Mouse (Mus musculus) heart, embryonic 13.5 days (tissue): Measurements from ENCODE around the gene Psen1. TPM values are rescaled to one million over a fixed set of nuclear protein-coding genes. Genes with fewer than 3 reads are reported as not detected.

Experiments
- ATAC-seq: fragments of 200-750 bp; cut with Nextera tagmentation; 2 replicates; pipeline ENCODE4 v1.8.0; 2017; ENCODE audit warnings: moderate TSS enrichment; ENCODE audit not compliant: insufficient number of reproducible peaks, low FRiP score, low TSS enrichment; ENCODE audit errors: extremely low read depth
- H3K27ac ChIP-seq: fragments of 300-500 bp; sonication (generic); replicated peaks from 2 replicates; pipeline ENCODE4 v1.5.1; 2015; ENCODE audit warnings: moderate library complexity, mild to moderate bottlenecking, inconsistent platforms
- H3K27me3 ChIP-seq: fragments of 300-500 bp; sonication (generic); replicated peaks from 2 replicates; pipeline ENCODE4 v1.6.1; 2015; ENCODE audit warnings: mild to moderate bottlenecking, inconsistent platforms
- H3K36me3 ChIP-seq: fragments of 300-500 bp; sonication (generic); 2 replicates; pipeline ENCODE4 v1.6.1; 2015; ENCODE audit warnings: mild to moderate bottlenecking, inconsistent platforms
- H3K4me1 ChIP-seq: fragments of 300-500 bp; sonication (generic); 2 replicates; pipeline ENCODE4 v1.6.1; 2015; ENCODE audit warnings: inconsistent platforms
- H3K4me2 ChIP-seq: fragments of 300-500 bp; sonication (generic); 2 replicates; pipeline ENCODE4 v1.6.1; 2015; ENCODE audit warnings: inconsistent platforms, mild to moderate bottlenecking, moderate library complexity
- H3K4me3 ChIP-seq: fragments of 300-500 bp; sonication (generic); 2 replicates; pipeline ENCODE4 v1.5.1; 2015; ENCODE audit warnings: moderate library complexity, mild to moderate bottlenecking, inconsistent platforms
- H3K9ac ChIP-seq: fragments of 300-500 bp; sonication (generic); 2 replicates; pipeline ENCODE4 v1.6.1; 2015; ENCODE audit warnings: inconsistent platforms, mild to moderate bottlenecking, moderate library complexity
- H3K9me3 ChIP-seq: fragments of 300-500 bp; sonication (generic); 2 replicates; pipeline ENCODE4 v1.6.1; 2016; ENCODE audit warnings: inconsistent platforms
- WGBS: fragments of 180-500 bp; shearing (Covaris S2); methylation state at CpG from one replicate; pipeline ENCODE4 v1.1.7; 2015; ENCODE audit warnings: mixed read lengths; 5-methylcytosine and 5-hydroxymethylcytosine counted together
- polyA plus RNA-seq: library from polyadenylated mRNA; unstranded; fragments of >200 nt; fragmentation: Nextera tagmentation; extraction: Ambion mirVana; gene quantifications from 2 replicates; pipeline ENCODE4 v1.2.1, GENCODE M21; 2015

The Psen1 gene
- polyA plus RNA-seq, 1 experiment from 2014 or later, result 42.5 TPM

GRCm38 (mm10) chr12:83781204-83781603 is 93.3 kb downstream of the Psen1 start:
- H3K27me3 ChIP-seq, result no peaks in the 10 kb centered on the region
- WGBS, result 67% methylated on average over 7 of the region's 7 CpGs
- ATAC-seq, result no peak

GRCm38 (mm10) chr12:83781640-83782278 is 93.8 kb downstream of the Psen1 start:
- no peaks in the 10 kb centered on the region for H3K36me3 ChIP-seq
- no peak for ATAC-seq

More at GRCm38 (mm10) chr12:83781204-83781603, 93.3 kb downstream of the Psen1 start:
- Histone ChIP-seq H3K36me3 (no peaks in the 10 kb centered on the region), H3K9me3 (no peaks in the 10 kb centered on the region), H3K4me2 (no peak overlapping the region), H3K4me3 (no peak overlapping the region), H3K4me1 (no peaks in the 10 kb centered on the region), H3K9ac (no peak overlapping the region), H3K27ac (no peak overlapping the region)

GRCm38 (mm10) chr12:83782669-83783068 is 94.7 kb downstream of the Psen1 start:
- no peak overlapping the region for H3K9ac ChIP-seq
- H3K4me3 ChIP-seq, result no peak overlapping the region
- H3K27me3 ChIP-seq, result no peaks in the 10 kb centered on the region
- H3K4me2 ChIP-seq, result no peak overlapping the region
- H3K36me3 ChIP-seq, result no peaks in the 10 kb centered on the region
- no peak for ATAC-seq
- H3K4me1 ChIP-seq, result no peaks in the 10 kb centered on the region
- no peaks in the 10 kb centered on the region for H3K9me3 ChIP-seq
- 82% methylated on average over 10 of the region's 10 CpGs for WGBS
- no peak overlapping the region for H3K27ac ChIP-seq

More at GRCm38 (mm10) chr12:83781640-83782278, 93.8 kb downstream of the Psen1 start:
- Histone ChIP-seq H3K27ac (no peak overlapping the region), H3K9me3 (no peaks in the 10 kb centered on the region), H3K4me1 (no peaks in the 10 kb centered on the region), H3K4me2 (no peak overlapping the region), H3K27me3 (no peaks in the 10 kb centered on the region), H3K9ac (no peak overlapping the region), H3K4me3 (no peak overlapping the region)
- WGBS, result 63% methylated on average over 23 of the region's 23 CpGs

Other genes with a start within 250 kb of the Psen1 start
- gene Dpf3, start 200.4 kb upstream of the Psen1 start, polyA plus RNA-seq, result 18.8 and 23.1 TPM in 2 replicates
- gene Dcaf4, start 167.7 kb upstream of the Psen1 start, polyA plus RNA-seq, result 23.3 TPM in 2 replicates
- 14.6 and 15.9 TPM in 2 replicates for gene Zfyve1, start 90.9 kb upstream of the Psen1 start, polyA plus RNA-seq
- gene Rbm25, start 56.9 kb upstream of the Psen1 start, polyA plus RNA-seq, result 151 and 168 TPM in 2 replicates
- gene Papln, start 75.5 kb downstream of the Psen1 start, polyA plus RNA-seq, result 0.17 and 0.33 TPM in 2 replicates
- gene Numb, start 233.8 kb downstream of the Psen1 start, polyA plus RNA-seq, result 28.1 and 32.2 TPM in 2 replicates